Mouse (Mus musculus) bone marrow, adult 2 months (tissue): ENCODE results near the gene 1700017N19Rik.

Source experiments
- CTCF ChIP-seq: fragments of 200-500 bp; IDR thresholded peaks from 2 replicates; pipeline ENCODE4 v1.5.1; 2011; ENCODE audit warnings: low read length, control low read depth; ENCODE audit not compliant: control insufficient read depth, insufficient read depth
- POLR2A ChIP-seq: fragments of 200-500 bp; IDR thresholded peaks from 2 replicates; pipeline ENCODE4 v1.6.1; 2011; ENCODE audit warnings: low read depth, mild to moderate bottlenecking, control low read depth, low read length, borderline replicate concordance; ENCODE audit not compliant: control insufficient read depth

GRCm38 (mm10) chr10:100619474-100619873, 29.2 kb downstream of the 1700017N19Rik start:
- no peak for TF ChIP-seq CTCF
- no peak for TF ChIP-seq POLR2A
